Mouse (Mus musculus): ENCODE measurements around the gene Adam11.
"Not testable (repeated sequence)": the region's sequence is repeated elsewhere in the genome, so short reads cannot be mapped to it uniquely, and the experiment has no call there.

Gene Adam11

DNA sequence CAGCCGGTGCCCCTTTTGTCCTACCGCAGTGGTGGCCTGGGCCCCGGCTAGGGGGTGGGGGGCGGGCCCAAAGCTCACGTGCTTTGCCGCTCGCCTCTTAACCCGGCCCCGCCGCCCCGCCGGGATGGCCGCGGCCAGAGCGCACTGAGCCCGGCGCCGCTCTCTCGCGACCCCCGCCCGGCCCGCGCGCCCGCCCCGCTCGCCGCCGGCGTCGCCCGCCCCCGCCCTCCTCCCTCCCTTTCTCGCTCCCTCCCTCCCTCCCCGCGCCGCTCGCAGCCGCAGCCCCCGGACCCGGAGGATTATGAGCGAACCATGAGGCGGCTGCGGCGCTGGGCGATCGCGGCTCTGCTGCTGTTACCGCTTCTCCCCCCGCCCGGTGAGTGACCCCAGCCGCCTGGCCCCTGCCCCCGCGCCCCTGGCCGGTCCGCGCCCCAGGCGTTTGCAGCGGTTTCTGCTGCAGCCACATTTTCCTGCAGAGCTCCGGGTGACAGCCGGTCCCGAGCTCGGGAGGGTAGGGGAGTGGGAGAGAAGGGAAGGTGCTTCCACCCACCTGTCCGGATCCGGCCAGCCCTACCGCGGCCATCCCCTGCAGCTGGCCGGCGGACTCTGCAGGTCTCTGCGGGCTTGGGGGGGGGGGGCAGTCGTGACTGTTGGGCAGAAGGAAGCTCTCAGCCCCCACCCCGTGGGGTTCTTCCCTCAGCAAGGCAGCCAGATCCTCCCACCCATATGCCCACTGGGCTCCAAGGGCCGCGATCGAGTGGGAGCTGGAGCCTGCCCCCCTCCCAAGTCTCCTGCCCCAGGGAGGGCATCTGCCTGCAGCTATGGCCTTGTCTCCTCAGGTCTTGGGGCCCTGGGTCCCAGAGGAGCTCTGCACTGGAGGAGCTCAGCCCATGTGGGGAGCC lies at the start of gene Adam11:
Gene Adam11 (plus strand): TSS at position 131 of the 902 bp plus-strand sequence.
- DNase-seq (ENCODE audit: low spot score in 2 of 2): no peak

DNA sequence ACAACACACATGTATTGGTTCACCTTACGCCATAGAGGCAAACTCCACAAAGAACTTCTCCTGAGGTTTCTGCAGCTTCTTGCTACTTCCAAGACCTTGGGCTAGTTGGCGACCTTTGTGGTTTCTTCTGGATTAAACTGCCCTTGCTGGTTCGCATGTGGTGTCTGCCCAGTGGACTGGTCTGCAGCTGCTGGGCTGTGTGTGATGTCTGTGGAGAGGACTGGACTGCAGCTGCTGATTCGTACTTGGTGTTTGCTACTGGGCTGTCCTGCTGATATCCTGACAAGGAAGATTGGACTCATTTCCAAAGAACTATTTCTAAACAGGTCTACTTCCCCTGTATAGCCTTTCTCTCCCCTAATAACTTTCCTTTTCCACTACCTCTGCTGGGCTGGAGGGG lies 48.8 kb upstream of the Adam11 start:
- DNase-seq (ENCODE audit: low spot score in 2 of 2): no peak

DNA sequence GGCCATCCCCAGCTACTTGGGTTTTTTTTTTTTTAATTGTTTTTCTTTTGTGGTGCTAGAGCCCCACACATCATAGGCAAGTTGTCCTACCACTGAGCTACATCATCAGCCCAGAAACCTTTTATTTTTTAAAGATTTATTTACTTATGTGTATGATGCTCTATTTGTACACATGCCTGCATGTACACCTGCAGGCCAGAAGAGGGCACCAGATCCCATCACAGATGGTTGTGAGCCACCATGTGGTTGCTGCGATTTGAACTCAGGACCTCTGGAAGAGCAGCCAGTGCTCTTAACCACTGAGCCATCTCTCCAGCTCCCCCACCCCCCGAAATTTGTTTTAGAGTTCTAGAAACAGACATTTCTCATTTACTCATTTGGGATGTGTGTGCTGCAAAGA lies 46.7 kb upstream of the Adam11 start:
- DNase-seq (ENCODE audit: low spot score in 2 of 2): not testable (repeated sequence)

GRCm38 (mm10) chr11:102716135-102716534 lies 45.1 kb upstream of the Adam11 start:
- DNase-seq (ENCODE audit: low spot score in 2 of 2): no peak

DNA sequence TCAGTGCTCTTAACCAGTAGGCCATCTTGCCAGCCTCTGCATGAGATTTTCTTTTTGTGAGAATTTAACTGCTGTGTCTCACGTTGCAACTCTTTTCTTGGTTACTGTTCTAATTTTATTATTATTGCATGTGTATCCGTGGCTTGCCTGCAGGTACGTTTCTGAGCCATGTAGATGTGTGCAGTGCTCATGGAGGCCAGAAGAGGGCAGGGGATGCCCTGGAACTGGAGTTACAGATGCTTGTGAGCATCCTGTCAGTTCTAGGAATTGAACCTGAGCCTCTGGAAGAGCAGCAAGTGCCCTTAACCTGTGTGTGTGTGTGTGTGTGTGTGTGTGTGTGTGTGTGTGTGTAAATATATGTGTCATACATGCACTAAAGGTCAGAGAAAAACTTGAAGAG lies 35.7 kb upstream of the Adam11 start:
- DNase-seq (ENCODE audit: low spot score in 2 of 2): no peak

DNA sequence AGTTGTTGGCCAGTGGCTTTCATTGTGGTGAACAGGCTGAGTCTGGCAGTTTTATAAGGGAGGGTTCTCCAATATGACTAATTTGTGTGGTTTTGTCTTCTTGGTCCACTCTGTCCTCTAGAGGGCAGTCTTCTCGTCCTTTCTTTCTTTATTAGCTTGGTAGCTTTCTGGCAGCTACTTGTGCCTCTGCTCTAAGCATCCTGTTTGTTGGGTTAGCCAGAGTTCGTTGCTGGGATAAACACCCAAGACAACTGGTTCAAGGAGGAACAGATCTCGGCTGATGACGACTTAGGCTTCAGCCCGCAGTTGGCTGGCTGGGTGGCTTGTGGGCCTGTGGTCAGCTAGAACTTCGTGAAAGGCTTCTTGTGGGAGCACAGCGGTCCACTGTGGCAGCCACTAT lies 32.6 kb upstream of the Adam11 start:
- DNase-seq (ENCODE audit: low spot score in 2 of 2): peak in 1 of 2 experiments; percentile 16

DNA sequence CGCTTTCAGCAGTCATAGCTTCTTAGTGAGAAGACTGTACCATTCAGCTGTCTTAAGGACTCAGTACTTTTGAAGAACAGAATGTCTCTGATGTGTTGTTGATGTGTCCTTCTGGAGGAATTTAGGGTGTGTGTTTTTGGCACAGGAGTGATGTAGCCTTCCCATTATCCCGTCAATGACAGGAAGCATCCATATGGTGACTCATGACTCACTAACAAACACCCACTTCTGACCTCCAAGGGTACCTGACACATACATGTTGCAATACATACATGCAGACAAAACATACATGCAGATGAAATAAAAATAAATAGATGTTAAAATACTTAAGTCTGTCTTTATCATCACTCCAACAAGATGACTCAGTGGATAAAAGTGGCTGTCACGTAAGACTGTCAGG lies 31.4 kb upstream of the Adam11 start:
- DNase-seq (ENCODE audit: low spot score in 2 of 2): no peak

DNA sequence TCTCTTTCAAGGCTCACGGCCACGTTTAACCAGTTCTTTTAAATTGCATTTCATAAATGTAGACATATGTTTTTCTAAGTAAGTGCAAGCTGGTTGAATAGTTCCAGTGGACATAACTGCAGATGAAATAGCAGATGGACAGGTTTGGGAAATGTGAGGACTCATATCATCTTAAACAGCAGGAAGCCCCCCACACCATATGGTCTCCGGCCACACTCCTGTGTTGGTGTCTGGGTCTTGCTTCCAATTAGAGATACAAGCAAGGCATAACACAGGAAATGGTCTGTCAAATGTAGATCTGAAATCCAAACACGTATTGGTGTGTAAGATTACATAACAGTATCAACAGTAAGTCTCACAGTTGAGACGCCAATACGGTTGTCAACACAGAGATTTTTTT lies 29.9 kb upstream of the Adam11 start:
- DNase-seq (ENCODE audit: low spot score in 2 of 2): no peak

GRCm38 (mm10) chr11:102733146-102733545 lies 28.1 kb upstream of the Adam11 start:
- no peak for DNase-seq (ENCODE audit: low spot score in 2 of 2)

DNA sequence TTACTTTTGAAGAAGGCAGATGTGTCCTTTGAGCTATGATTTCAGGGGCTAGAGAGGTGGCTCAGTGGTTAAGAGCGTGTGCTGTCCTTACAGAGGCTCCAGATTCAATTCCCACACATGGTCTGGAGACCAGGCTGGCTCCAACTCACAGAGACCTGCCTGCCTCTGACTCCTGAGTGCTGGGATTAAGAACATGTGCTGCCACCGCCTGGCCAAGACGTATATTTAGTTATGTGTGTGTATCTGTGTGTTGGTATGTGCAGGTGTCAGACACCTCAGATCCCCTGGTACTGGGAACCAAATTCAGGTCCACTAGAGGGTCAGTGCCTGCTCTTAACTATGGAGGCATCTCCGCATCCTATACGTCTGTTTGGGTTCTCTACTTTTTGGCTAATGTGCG lies 26.3 kb upstream of the Adam11 start:
- DNase-seq (ENCODE audit: low spot score in 2 of 2): no peak

DNA sequence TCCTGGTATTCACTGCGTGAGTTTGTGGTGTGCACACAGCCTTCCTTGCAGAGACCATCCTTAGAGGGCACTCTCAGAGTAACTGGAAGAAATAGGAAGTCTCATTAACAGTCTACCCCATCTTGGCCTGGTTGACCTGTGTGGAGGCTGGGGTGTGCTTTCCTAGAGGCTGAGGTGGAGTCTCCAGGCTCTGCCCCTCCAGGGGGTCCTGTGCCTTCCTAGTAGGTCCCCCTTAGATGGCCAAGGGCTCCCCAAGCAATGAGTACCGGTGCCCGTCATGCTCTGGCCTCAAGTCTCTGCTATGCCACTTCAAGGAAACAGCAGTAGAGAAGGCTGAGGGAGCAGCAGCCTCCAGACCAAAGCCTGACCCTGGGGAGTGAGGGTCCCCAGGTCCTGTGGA lies 23.2 kb upstream of the Adam11 start:
- DNase-seq (ENCODE audit: low spot score in 2 of 2): no peak

DNA sequence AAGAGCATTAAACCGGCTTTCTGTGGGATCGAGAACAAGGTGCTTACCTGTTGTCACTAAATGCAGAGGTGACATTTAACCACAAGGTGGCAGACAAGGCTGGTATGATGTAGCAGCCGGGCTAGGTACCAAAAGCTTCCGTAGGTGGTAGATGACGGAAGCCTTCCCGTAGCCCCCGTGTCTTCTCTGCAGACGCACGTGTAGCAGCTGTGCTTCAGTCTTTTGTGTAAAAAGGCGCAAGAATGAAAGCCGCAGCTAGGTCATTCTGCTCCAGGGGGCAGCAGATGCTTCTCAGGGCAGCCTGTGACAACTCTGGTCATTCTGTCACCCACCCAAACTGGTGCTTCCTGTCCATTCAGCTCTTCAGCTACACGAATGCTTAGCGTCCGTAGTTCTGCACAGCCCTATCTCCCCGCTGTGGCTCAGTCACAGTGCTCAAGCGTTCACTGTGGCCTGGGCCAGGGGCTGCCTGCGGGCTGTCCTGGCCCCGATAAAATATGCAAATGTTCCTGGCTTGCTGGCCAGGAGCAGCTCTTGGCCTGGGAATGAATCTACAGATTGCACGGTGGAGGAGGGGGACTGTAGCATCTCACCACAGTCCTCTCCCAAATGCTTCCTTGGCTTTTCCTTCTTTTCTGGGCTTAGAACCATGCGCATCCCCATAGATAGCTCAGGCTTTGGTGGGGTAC lies 21.8 kb upstream of the Adam11 start:
- no peak for DNase-seq (ENCODE audit: low spot score in 2 of 2)

GRCm38 (mm10) chr11:102740634-102741033 lies 20.6 kb upstream of the Adam11 start:
- no peak for DNase-seq (ENCODE audit: low spot score in 2 of 2)

DNA sequence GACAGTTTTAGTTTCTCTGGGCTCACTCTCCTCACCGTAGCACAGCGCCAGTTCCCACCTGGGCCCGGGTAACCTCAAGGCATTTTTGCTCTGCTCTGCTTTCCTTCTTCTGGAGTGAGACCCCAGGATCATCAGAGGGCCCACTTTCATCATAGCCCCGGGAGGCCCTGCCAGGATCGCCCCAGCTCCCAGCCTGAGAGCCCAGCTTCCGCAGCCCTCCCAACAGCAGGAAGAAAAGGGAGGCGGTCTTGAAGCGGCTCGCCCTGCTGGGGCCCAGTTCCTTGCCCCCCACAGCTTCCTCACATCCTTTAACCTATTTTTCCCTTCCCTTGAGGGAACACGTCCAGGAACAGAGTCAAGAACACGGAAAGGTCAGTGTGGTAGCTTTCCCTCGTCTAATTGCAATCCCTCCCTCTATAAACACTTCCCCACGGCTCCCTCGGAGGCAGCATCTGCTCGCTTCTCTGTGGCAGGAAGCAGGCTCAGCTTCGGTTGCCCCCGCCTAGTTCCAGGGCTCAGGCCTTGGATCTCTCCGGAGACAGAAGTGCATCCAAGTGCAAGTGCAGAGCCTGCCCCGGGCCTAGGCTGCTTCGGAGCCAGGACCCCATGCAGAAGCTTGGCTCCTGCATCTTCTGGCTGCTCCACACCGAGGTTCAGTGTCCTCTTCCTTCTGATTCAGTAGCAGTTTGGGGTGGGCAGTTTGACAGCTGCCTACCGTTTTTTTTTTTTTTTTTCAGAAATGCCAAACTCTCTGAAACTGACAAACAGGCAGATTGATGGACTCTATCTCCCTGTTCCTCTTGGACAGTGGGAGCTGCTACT lies 19.9 kb upstream of the Adam11 start:
- DNase-seq (ENCODE audit: low spot score in 2 of 2): no peak

GRCm38 (mm10) chr11:102742066-102742465 lies 19.2 kb upstream of the Adam11 start:
- DNase-seq (ENCODE audit: low spot score in 2 of 2): no peak

DNA sequence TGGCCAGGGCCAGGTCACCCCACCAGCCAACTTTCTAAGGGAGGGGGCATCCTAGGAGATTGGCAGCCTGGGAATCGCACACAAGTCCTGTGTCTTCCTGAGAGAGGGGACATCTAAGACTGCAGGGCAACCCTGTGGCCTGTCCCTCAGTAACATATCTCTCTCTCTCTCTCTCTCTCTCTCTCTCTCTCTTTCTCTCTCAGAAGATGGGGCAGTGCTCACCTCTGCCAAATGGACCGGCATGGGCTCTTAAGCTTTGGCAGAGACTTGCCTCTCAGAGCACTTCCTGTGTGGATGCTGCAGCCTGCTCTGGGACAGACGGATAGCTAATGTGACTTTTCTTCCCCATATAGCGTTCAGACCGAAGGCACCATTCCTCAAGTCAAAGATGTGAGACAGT lies 18.4 kb upstream of the Adam11 start:
- DNase-seq (ENCODE audit: low spot score in 2 of 2): no peak

DNA sequence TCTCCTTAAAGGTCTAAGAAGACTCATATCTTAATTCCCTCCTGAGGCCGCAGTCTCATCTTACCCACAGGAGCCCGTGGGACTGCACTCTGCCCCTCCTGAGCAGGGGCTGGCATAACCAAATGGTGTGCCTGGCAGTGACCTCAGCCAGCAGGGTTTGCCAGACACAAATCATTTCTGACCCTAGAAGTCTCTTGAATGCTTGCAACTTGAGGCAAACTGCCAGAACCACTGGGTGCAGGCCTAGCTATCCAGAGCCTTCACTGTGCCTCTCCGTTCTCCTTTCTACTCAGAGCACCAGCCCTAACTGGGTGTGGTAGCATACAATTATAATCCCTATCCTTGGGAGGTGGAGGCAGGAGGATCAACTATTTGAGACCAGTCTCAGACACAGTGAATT lies 16.5 kb upstream of the Adam11 start:
- no peak for DNase-seq (ENCODE audit: low spot score in 2 of 2)

GRCm38 (mm10) chr11:102747866-102748265 lies 13.4 kb upstream of the Adam11 start:
- no peak for DNase-seq (ENCODE audit: low spot score in 2 of 2)

DNA sequence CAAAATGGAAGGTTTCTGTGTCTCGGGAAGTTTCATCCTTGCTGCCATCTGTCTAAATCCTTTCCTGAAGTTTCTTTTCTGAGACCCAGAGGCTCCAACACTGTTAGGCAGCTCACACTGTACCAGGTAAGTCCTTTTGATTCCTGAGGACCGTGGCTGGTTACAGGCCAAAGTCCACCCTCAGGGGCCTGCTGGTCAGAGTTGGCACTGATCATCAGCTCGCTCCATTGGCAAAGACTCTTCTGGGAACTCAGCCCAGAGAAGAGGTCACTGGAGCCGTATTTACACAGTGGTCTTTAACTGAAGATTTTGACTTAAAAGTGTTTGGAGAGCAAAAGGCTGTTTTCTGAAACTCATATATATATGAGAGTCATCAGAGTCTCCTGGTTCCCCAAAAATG lies 12.9 kb upstream of the Adam11 start:
- no peak for DNase-seq (ENCODE audit: low spot score in 2 of 2)

- DNase-seq (ENCODE audit: low spot score in 2 of 2): no peak
Measured at GRCm38 (mm10) chr11:102749712-102750111, 11.5 kb upstream of the Adam11 start.

DNA sequence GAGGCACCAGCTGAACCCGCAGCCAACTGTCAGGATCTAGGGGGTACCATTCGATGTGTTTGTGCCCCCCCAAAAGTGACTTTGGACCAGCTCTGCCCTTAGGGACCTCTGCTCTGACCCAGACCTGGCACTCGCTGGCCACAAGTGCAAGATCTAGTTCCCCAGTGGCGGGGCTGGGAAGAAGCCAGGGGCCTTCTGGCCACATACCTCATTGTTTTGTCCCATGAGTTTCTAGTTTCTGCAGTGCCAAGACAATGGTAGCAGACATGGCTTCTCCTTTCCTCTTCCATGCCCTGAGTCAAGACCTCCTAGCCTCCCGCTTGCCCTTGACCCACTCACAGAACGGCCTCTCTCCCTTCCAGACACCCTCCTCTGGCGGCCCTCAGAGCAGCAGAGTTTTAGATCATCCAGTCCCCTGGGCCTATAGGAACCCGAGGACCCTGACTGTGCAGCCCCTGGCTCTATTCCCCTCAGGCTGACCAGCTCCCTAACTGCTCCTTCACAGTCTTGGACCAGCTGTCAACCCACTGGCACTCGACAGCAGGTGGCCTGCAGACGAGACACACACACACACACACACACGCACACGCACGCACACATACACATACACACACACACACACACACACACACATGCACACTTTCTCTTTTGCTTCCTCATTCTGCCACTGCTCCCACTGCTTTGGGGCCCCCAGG lies 8.2 kb upstream of the Adam11 start:
- no peak for DNase-seq (ENCODE audit: low spot score in 2 of 2)

All from urinary bladder, adult 18-20 months (tissue).